Mouse (Mus musculus) megakaryocyte progenitor cell, adult 5-6 weeks (primary cell): ENCODE measurements around the gene Gm21981. TPM values are rescaled to one million over a fixed set of nuclear protein-coding genes. Genes with fewer than 3 reads are reported as not detected.

ENCODE experiments used
- ATAC-seq: replicated peaks from 2 replicates; pipeline ENCODE4 v1.8.0; 2016; ENCODE audit warnings: mild to moderate bottlenecking, moderate TSS enrichment, inconsistent platforms; ENCODE audit not compliant: poor library complexity
- total RNA-seq, 2 experiments: library from RNA; stranded (forward) in 1 of 2; stranded (reverse) in 1 of 2; fragments of 157-497, 149-512 nt in 1 of 2; fragments of 200-1000 nt in 1 of 2; gene quantifications; 2 replicates each; pipeline versions ENCODE4 v1.2.3 to v1.2.4; 2015 to 2017

The Gm21981 gene
- total RNA-seq, 2 experiments from 2014 or later, result 0.54 TPM; not detected in 1

GRCm38 (mm10) chr17:47703556-47703955, 9.3 kb upstream of the Gm21981 start:
- no peak for ATAC-seq

DNA sequence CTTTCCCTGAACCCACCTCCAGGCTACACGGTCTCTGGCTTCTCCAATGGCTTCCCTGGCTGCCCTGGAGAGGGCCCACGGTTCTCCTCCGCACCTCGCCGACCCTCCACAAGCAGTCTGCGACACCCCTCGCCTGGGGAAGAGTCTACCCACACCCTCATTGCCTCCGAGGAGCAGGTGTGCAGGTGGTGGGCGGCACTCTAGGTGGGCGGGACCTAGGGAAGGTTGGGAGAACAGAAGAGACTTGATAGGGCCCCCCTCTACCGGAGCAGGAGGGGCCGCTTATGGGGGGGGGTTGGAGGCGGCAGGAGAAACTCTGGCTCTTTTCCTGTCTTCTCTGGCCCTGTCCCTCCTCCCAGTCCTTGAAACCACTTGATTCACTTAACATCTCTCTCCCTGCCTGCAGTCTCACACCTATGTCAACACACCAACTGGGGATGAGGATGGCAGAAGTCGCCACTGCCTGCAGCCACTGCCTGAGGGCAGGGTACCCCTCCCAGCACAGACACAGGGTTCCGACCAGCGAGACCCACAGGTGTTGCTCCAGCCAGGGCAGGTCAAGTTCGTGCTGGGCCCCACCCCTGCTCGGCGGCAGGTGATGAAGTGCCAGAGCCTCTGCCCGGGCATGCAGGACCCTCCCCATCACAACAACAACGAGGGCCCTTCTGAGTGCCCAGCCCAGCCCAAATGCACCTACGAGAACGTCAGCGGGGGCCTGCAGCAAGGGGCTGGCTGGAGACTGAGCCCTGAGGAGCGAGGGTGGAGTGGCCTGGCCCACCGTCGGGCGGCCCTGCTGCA, 8.5 kb upstream of the Gm21981 start:
- no peak for ATAC-seq

DNA sequence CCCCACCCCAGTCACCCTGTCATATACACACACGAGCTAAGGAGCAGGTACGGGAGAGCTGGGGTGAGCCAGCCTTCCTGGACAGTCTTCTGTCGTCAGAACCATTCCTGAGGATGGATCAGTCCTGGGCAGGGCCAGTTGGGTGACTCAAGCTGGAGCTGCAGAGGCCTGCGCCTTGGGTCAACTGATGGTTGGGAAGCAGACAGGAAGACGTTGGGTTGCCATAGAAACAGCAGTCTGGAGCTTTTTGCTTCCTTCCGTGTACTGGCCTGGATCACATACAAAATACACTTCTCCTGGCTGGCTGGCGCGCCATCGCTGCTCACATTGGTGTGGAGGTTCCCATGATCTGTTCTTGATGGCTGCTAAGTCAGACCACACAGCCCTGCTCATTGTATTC, 7.5 kb upstream of the Gm21981 start:
- ATAC-seq, result no peak

DNA sequence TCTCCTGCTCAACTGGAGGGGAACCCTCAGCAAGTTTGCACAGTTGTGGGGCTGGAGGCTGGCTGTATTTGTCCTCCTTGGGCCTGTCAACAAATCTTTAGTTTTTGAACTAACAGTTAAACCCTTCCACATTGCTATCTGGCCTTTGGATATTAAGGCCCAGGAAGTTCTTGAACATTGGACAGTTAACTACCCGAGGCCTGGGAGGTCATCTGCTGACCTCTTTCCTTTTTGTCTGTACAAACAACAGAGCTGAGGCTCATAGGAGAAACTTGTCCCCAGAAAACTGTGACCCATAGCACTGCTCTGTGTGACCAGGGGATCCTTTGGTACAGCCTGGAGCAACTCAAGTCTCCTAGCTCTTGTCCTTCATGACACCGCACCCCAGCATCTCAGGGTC, 4.8 kb upstream of the Gm21981 start:
- ATAC-seq, result no peak

GRCm38 (mm10) chr17:47698156-47698555, 3.9 kb upstream of the Gm21981 start:
- no peak for ATAC-seq

GRCm38 (mm10) chr17:47695337-47695710, 1.1 kb upstream of the Gm21981 start:
- no peak for ATAC-seq

DNA sequence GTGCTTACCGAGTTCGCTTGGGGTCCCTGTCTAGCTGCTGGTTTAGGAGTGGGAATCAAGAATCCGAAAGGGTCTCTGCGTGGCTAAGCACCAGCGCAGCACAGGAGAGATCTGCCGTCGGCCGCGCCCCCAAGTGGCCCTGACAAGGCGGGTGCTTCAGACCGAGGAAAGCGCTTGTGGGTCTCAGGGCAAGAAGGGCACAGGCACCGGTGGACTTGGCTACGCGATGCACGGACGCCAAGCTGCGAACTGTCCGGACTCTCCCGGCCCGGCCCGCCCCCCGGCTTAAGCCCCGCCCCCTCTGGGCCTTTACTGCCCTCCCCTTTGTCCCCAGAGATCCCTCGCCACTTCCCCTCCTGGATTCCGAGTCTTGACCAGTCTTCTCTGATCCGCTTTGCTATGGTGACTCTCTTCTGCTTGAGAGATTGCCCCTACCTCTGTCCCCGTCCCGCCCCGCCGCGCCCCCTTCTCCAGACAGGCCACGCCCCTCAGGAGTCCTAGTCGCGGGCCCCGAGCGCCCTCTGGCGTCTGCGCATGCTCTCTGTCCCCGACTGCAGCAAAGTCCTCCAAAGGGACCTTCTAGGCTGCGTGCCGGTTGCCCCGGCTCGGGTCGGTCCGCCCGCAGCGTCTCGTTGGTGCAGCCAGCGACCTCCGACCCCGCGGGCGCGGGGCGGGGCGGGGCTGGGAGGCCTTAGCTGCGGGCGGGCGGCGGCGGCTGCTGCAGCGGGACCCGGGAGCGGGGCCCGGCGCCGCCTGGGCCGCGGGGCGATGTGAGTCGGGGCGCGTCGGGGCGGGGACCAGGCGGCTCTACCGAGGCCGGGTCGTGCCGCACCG, 465 bp upstream of the Gm21981 start, which contains the start of gene Prickle4:
Gene Prickle4 (minus strand): TSS at position 234 of the 834 bp plus-strand sequence.
- peak; percentile 94 for ATAC-seq

- no peak for ATAC-seq
Observed at GRCm38 (mm10) chr17:47693671-47694441, 399 bp downstream of the Gm21981 start.

DNA sequence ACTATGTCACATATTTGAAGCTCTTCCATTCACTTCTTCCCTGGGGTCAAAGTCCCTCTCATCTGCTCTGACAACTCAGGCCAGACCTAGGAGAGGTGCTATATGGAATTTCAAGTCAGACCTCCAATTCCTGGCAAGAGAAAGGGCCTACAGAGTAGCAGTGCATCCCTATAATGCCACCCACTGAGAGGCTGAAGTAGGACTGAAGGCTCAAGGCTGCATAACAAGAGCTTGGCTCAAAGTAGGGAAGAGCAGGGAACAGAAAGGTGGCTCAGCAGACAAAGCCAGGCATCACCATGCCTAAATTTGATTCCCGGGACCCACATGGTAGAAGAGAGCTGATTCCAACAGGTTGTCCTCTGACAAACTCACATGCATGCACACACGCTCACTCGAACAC, 2.6 kb downstream of the Gm21981 start:
- no peak for ATAC-seq

GRCm38 (mm10) chr17:47689894-47690293, 4.4 kb downstream of the Gm21981 start:
- no peak for ATAC-seq

DNA sequence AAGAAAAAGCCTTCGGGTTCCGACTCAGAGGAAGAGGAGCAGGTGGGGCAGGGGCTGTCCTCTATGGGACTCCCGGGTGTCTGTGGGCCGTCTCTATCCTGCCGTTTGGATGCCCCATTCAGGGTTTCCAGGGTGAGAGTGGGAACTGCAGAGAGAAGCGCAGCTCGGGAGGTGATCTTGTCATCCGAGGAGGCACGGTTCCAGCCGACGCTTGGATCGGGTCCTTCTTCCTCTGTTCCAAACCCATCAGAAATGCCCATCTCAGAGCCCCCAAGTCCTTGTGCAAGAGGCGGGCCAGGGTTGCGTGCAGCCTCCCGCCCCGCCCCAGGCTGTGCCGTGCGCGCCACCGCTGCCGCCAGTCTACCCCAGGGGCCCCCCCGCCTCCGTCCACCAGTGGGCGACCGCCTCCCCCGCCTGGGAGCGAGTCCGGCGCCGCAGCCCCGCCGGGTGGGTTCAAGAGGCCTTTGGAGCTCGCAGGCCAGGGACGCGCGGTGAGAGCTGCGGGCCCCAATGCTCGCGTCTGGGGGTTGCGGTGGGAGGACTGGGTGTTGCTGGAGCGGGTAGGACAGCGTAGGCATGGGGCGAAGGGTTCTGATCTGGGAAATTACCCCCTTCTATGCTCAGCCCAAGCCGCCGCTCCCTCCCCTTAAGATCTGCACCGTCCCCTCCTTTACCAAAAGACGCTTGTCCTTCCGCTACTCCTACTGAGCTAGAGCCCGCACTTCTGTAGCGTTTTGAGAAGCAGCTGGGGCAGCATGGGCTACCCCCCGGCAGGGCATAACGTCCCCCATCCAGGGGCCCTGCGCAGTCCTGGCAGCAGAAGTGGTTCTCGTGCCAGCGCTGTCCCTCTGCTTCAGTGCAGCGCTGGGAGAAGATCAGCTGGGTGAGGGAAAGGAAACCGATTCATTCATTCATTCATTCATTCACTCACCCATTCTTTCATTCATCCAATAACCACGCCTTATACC, 5.4 kb downstream of the Gm21981 start, which contains the start of gene Frs3:
Gene Frs3 (plus strand): TSS at position 423 of the 968 bp plus-strand sequence.
- ATAC-seq, result peak; percentile 39

DNA sequence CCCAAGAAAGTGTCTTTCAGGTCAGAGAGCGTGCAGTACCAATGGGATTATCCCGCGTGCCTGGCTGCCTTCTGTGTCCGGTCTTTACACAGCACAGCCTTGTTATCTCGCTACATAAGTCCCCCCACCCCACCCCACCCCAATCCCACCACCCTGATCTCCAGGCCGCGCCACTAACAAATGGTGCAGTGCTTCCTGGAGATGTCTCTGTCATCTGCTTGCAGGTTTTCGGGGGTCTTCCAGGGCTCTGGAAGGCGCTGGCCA, 6.0 kb downstream of the Gm21981 start, which contains the start of gene Tomm6:
Gene Tomm6 (minus strand): TSS at position 43 of the 264 bp plus-strand sequence.
- no peak for ATAC-seq

DNA sequence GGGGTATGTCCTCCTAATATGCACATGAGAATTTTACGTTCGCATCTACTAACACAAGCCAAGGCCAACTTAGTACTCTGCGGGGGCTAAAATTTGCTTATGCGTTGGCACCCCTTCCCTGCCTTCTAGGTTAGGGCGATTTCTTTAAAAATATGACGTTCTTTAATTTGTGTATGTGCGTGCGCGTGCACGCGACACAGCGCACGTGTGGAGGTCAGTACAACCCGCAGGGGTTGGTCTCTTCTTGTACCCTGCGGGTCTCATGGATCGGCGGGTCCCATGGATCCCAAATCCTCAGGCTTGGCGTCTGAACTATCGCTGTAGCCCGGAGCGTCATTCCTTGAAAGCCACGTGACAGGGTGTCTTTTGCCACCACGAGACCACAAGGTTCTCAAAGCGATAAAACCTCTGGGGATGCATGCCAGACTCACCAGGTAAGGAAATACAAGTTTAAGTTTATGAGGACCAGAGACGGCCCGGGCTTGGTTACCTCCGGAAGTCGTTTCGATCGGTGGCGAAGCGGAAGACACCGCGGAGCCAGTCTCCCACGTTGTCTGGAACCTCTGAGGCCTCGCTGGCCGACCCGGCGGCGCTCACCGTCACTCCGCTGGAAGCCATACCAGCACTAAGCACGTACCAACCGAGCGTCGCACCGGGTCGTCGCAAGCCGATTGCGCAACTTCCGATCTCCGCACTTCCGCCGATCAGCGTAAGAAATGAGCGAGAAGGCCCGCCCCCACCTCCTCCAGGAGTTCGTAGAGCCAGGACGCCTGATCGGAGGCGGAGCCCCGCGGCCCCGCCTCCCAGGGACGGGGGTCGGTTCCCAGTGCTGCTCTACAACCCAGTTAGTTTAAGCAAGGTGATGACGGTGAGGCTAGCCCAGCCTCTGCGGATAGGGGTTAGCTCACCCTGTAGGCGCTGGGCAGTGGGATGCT, 6.6 kb downstream of the Gm21981 start:
- ATAC-seq, result peak; percentile 90

GRCm38 (mm10) chr17:47682836-47683235, 11.4 kb downstream of the Gm21981 start:
- peak; percentile 47; the same call in 1 of the 2 replicates for ATAC-seq

GRCm38 (mm10) chr17:47678702-47679101, 15.6 kb downstream of the Gm21981 start:
- no peak for ATAC-seq

DNA sequence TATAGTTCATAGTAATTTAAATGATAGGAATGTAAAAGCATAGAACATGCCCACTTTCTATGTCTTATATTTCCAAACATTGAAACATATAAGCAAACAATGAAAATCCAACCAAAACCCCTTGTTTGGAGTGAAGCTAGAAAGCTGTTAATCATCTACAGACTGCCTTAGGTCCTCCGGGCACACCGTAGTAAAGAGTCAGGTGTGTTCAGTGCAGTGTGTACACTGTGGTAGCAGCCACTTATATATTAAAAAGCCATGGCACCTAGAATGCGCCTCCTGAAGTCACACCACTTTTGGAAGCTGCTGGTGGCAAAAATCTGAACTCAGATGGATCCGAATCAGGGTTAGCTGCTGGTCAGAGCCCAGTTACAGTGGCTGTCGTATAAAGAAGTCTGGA, 16.0 kb downstream of the Gm21981 start:
- ATAC-seq, result no peak

DNA sequence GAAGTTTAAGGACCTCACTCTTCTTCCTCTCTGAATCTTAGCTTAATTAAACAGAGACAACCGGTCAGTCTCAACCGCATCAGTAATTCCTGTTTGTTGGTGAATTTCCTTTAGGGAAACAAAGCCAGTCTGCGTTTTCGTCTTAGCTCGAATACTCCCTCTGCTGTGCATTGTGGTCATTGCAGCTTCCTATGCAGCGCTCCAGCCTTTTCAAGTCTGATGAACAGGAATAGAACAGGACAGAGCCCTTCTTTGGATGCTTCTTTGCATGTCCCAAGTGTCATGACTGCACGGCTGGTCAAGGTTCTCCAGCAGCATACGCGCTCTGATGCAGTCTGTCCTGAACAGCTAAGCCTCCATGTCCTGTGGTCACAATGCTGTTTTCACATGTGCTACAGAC, 17.7 kb downstream of the Gm21981 start:
- peak; percentile 81 for ATAC-seq

- peak; percentile 62 for ATAC-seq
Observed at GRCm38 (mm10) chr17:47672311-47673111, 21.7 kb downstream of the Gm21981 start.
